Mouse (Mus musculus) CH12.LX (cell line): ENCODE results near the gene Trp53bp2. TPM values are rescaled to one million over a fixed set of nuclear protein-coding genes. Genes with fewer than 3 reads are reported as not detected.

Experiments
- DNase-seq: peaks from one replicate; pipeline ENCODE4 v3.0.0-alpha.2; 2013; ENCODE audit errors: extremely low read depth
- H3K27ac ChIP-seq: 2 replicates; pipeline ENCODE4 v1.5.1; 2012; ENCODE audit warnings: low read depth, mild to moderate bottlenecking, control low read depth, moderate library complexity; ENCODE audit not compliant: insufficient read depth
- H3K27me3 ChIP-seq: replicated peaks from 2 replicates; pipeline ENCODE3; 2012; ENCODE audit warnings: inconsistent platforms
- H3K36me3 ChIP-seq, 2 experiments: replicated peaks in 1 of 2; 2 replicates each; pipeline versions ENCODE3 to v1.6.1; 2012; ENCODE audit warnings: inconsistent platforms in 1 of 2, low read length in 1 of 2, mild to moderate bottlenecking in 1 of 2, mixed read lengths in 1 of 2, moderate library complexity in 1 of 2; ENCODE audit not compliant: control insufficient read depth in 1 of 2, insufficient read depth in 1 of 2
- H3K4me1 ChIP-seq, 2 experiments: 2 replicates each; pipeline ENCODE4 v1.6.1; 2012; ENCODE audit warnings: inconsistent platforms in 1 of 2, moderate library complexity in 1 of 2; ENCODE audit not compliant: insufficient read depth in 2 of 2, control insufficient read depth in 1 of 2
- H3K4me2 ChIP-seq: 2 replicates; pipeline ENCODE4 v1.6.1; 2012; ENCODE audit warnings: low read depth, mild to moderate bottlenecking, control low read depth; ENCODE audit not compliant: poor library complexity, insufficient read depth, severe bottlenecking
- H3K4me3 ChIP-seq, 3 experiments: fragments of 150-350 bp in 1 of 3; sonication (generic) in 1 of 3; replicated peaks in 1 of 3; 2 replicates each; pipeline versions ENCODE3 to v1.5.1; 2011 to 2012; ENCODE audit warnings: low read depth in 2 of 3, low read length in 2 of 3, mild to moderate bottlenecking in 2 of 3, moderate library complexity in 2 of 3, control low read depth in 1 of 3, improper control_type of control experiment in 1 of 3, inconsistent platforms in 1 of 3, mixed read lengths in 1 of 3; ENCODE audit not compliant: poor library complexity in 1 of 3
- H3K79me2 ChIP-seq: replicated peaks from 2 replicates; pipeline ENCODE4 v1.6.1; 2012; ENCODE audit warnings: mild to moderate bottlenecking, moderate library complexity; ENCODE audit not compliant: control insufficient read depth, poor library complexity, insufficient read depth, severe bottlenecking; ENCODE audit errors: extremely low read depth
- H3K9ac ChIP-seq: 2 replicates; pipeline ENCODE4 v1.6.1; 2012; ENCODE audit warnings: low read depth, mild to moderate bottlenecking, control low read depth, moderate library complexity; ENCODE audit not compliant: insufficient read depth
- H3K9me3 ChIP-seq: replicated peaks from 2 replicates; pipeline ENCODE3; 2012; ENCODE audit warnings: low read length, inconsistent platforms, mixed read lengths
- CHD1 ChIP-seq: IDR thresholded peaks from 2 replicates; pipeline ENCODE4 v1.6.1; 2012; ENCODE audit warnings: low read depth, low read length, improper control_type of control experiment, inconsistent platforms
- CTCF ChIP-seq, 2 experiments: IDR thresholded peaks in 1 of 2; conservative IDR thresholded peaks in 1 of 2; 2 replicates each; pipeline ENCODE4 v1.5.1; 2011 to 2012; ENCODE audit warnings: low read depth in 2 of 2, low read length in 2 of 2, improper control_type of control experiment in 1 of 2, inconsistent platforms in 1 of 2, mild to moderate bottlenecking in 1 of 2, moderate library complexity in 1 of 2
- ELF1 ChIP-seq: IDR thresholded peaks from 2 replicates; pipeline ENCODE4 v1.6.1; 2014; ENCODE audit warnings: low read depth, mild to moderate bottlenecking, inconsistent platforms, low read length, improper control_type of control experiment
- ETS1 ChIP-seq: conservative IDR thresholded peaks from 2 replicates; pipeline ENCODE4 v1.6.1; 2012; ENCODE audit warnings: low read depth, mild to moderate bottlenecking, inconsistent platforms, low read length, improper control_type of control experiment, moderate library complexity
- JUND ChIP-seq: conservative IDR thresholded peaks from 2 replicates; pipeline ENCODE4 v1.6.1; 2011; ENCODE audit warnings: low read depth, low read length, improper control_type of control experiment
- MAFK ChIP-seq: IDR thresholded peaks from 2 replicates; pipeline ENCODE4 v1.6.1; 2011; ENCODE audit warnings: low read length, improper control_type of control experiment; ENCODE audit not compliant: insufficient replicate concordance
- MAX ChIP-seq: IDR thresholded peaks from 2 replicates; pipeline ENCODE4 v1.6.1; 2011; ENCODE audit warnings: low read length, improper control_type of control experiment
- MXI1 ChIP-seq: IDR thresholded peaks from 2 replicates; pipeline ENCODE4 v1.6.1; 2011; ENCODE audit warnings: mild to moderate bottlenecking, low read depth, low read length, improper control_type of control experiment
- MYC ChIP-seq: IDR thresholded peaks from 2 replicates; pipeline ENCODE4 v1.6.1; 2011; ENCODE audit warnings: low read depth, mild to moderate bottlenecking, improper control_type of control experiment, low read length
- NELFE ChIP-seq: IDR thresholded peaks from 2 replicates; pipeline ENCODE4 v1.6.1; 2011; ENCODE audit warnings: low read depth, low read length, improper control_type of control experiment
- POLR2AphosphoS2 ChIP-seq: IDR thresholded peaks from 2 replicates; pipeline ENCODE4 v1.6.1; 2011; ENCODE audit warnings: low read depth, low read length, improper control_type of control experiment
- RAD21 ChIP-seq: IDR thresholded peaks from 2 replicates; pipeline ENCODE4 v1.6.1; 2011; ENCODE audit warnings: low read depth, mild to moderate bottlenecking, low read length, improper control_type of control experiment, moderate library complexity
- TBP ChIP-seq: conservative IDR thresholded peaks from 2 replicates; pipeline ENCODE4 v1.6.1; 2011; ENCODE audit warnings: low read depth, low read length, improper control_type of control experiment
- UBTF ChIP-seq: IDR thresholded peaks from 2 replicates; pipeline ENCODE4 v1.6.1; 2012; ENCODE audit warnings: low read depth, mild to moderate bottlenecking, inconsistent platforms, low read length, improper control_type of control experiment, moderate library complexity
- ZC3H11A ChIP-seq: IDR thresholded peaks from 2 replicates; pipeline ENCODE4 v1.6.1; 2012; ENCODE audit warnings: low read depth, mild to moderate bottlenecking, inconsistent platforms, low read length, improper control_type of control experiment
- ZMIZ1 ChIP-seq: IDR thresholded peaks from 2 replicates; pipeline ENCODE4 v1.6.1; 2012; ENCODE audit warnings: low read depth, mild to moderate bottlenecking, inconsistent platforms, low read length, improper control_type of control experiment
- ZNF384 ChIP-seq: IDR thresholded peaks from 2 replicates; pipeline ENCODE4 v1.6.1; 2012; ENCODE audit warnings: low read depth, low read length, improper control_type of control experiment, inconsistent platforms
- dilution Hi-C: fragments of 300-500 bp; cut with MboI; formaldehyde crosslinking; loops from 2 replicates; pipeline ENCODE4 v1.14.3; 2020; ENCODE audit warnings: low sequenced_read_pairs; ENCODE audit not compliant: extremely low pct_unique_long_range_greater_than_20kb, extremely low pct_ligation_motif_present
- in situ Hi-C: fragments of 300-500 bp; cut with MboI; formaldehyde crosslinking; loops from 3 replicates; pipeline ENCODE4 v1.14.3; 2019; ENCODE audit warnings: low sequenced_read_pairs, low pct_ligation_motif_present, low pct_unique_long_range_greater_than_20kb, mixed read lengths
- polyA plus RNA-seq: library from polyadenylated mRNA; unstranded; fragments of >175 nt; gene quantifications from 2 replicates; pipeline ENCODE4 v1.2.1, GENCODE M21; 2012; ENCODE audit warnings: low read depth; ENCODE audit not compliant: insufficient read length
- total RNA-seq, 2 experiments: library from RNA; depleted of rRNA; stranded (reverse); fragments of 300-350 nt in 1 of 2; fragments of >200 nt in 1 of 2; gene quantifications; 2 replicates each; pipeline ENCODE4 v1.2.3; 2012 to 2014

The Trp53bp2 gene
- total and polyA plus RNA-seq, 3 experiments, result 1.4 to 4.7 (median 2.9) TPM

GRCm38 (mm10) chr1:182376826-182377225, 32.1 kb upstream of the Trp53bp2 start:
- H3K4me1 ChIP-seq, result peaks cover 0 to 6% of the 10 kb centered on the region in 2 experiments; a peak in 1 of 4 replicates
- H3K79me2 ChIP-seq, result no peaks in the 10 kb centered on the region
- dilution Hi-C loops, result no loop called here
- in situ Hi-C loops, result no loop called here
- H3K27ac ChIP-seq, result no peak overlapping the region
- no peaks in the 10 kb centered on the region for H3K9me3 ChIP-seq
- H3K4me2 ChIP-seq, result no peak overlapping the region
- DNase-seq, result no peak
- H3K36me3 ChIP-seq, result no peaks in the 10 kb centered on the region
- no peaks in the 10 kb centered on the region for H3K27me3 ChIP-seq
- no peak for TF ChIP-seq ZMIZ1
- no peak overlapping the region for H3K9ac ChIP-seq
- H3K4me3 ChIP-seq, result no peak overlapping the region

- dilution Hi-C loops (no loop called here), in situ Hi-C loops (no loop called here)
- H3K4me2 ChIP-seq, result no peak overlapping the region
- TF ChIP-seq JUND, result no peak
- no peak for TF ChIP-seq ZC3H11A
- no peak for TF ChIP-seq RAD21
- TF ChIP-seq MXI1, result no peak
- no peak for TF ChIP-seq ZNF384
- TF ChIP-seq CTCF (conservative IDR thresholded peaks at IDR 0.05 in 1 of 2, IDR thresholded peaks at IDR 0.05 in 1 of 2; ENCODE audit: low read depth in 2 of 2, low read length in 2 of 2), result no peak
- no peak for TF ChIP-seq UBTF
- no peak for TF ChIP-seq ETS1
- TF ChIP-seq NELFE, result no peak
- TF ChIP-seq ZMIZ1, result no peak
- TF ChIP-seq ELF1, result no peak
- TF ChIP-seq CHD1, result no peak
- no peak for TF ChIP-seq MYC
- TF ChIP-seq TBP, result no peak
- TF ChIP-seq MAX, result no peak
- no peak for TF ChIP-seq MAFK
- no peak for TF ChIP-seq POLR2AphosphoS2
- H3K36me3 ChIP-seq, result no peaks in the 10 kb centered on the region
- H3K4me3 ChIP-seq, result no peak overlapping the region
- H3K9me3 ChIP-seq, result no peaks in the 10 kb centered on the region
- no peaks in the 10 kb centered on the region for H3K27me3 ChIP-seq
- DNase-seq, result no peak
- H3K27ac ChIP-seq, result no peak overlapping the region
- no peaks in the 10 kb centered on the region for H3K79me2 ChIP-seq
- H3K4me1 ChIP-seq, result peaks cover 0 to 6% of the 10 kb centered on the region in 2 experiments; a peak in 1 of 4 replicates
- no peak overlapping the region for H3K9ac ChIP-seq
Observed at GRCm38 (mm10) chr1:182377519-182377918, 31.5 kb upstream of the Trp53bp2 start.
